Mouse (Mus musculus) cerebellum, adult 9-11 months (tissue): ENCODE results near the gene Cavin3.
A peak's percentile ranks its signal among the peaks of the same experiment; 100 is the strongest.

Experiments used
- DNase-seq: peaks from one replicate; pipeline ENCODE4 v3.0.0; 2022

Gene Cavin3

DNA sequence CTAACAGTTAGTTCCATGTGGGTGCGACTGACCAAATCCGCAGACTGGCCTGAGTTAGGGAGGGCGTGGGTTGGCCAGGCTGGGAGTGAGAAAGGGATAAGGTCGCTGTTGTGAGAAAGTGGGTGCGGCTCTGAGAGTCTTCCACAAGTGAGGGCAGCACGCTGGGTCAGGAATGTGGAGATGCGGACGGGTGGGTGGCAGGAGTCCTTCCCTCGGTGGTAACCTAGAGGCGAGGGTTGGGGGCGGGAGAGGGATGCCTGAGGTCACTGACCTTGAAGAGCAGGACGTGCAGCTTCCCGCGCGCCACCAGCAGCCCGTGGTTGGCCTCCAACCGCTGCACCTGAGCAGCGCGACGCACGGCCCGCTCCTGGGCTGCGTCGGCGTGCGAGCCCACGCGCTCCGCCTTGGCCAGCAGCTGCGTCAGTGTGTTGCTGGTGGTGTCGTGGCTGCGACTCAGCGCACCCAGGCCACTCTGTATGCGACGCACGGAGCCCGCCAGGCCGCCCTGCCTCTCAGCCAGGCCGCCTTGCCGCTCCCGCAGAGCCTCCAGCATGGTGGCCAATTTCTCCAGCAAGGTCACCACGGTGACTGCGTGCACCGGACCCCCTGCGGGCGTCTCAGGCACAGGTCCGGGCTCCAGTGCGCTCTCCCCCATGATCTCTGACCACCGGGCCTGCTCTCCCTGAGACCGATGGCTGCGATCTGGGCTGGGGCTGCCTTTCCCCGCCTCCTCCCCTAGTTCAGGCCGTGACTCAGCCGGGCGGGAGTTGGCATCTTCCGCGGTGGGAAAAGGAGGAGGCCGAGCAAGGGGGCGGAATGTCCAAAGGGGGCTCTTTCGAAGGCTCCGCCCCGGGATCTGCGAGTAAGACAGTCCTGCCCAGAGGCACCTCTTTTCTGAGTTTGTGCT, at the start of gene Cavin3:
Gene Cavin3 (minus strand): TSS at position 796 of the 907 bp plus-strand sequence.
- peak; percentile 66 for DNase-seq

- DNase-seq, result no peak
Measured at GRCm38 (mm10) chr7:105528094-105528493, 46.0 kb upstream of the Cavin3 start.

GRCm38 (mm10) chr7:105527306-105527937, 45.3 kb upstream of the Cavin3 start:
- no peak for DNase-seq

- no peak for DNase-seq
Measured at GRCm38 (mm10) chr7:105524222-105524621, 42.1 kb upstream of the Cavin3 start.

DNA sequence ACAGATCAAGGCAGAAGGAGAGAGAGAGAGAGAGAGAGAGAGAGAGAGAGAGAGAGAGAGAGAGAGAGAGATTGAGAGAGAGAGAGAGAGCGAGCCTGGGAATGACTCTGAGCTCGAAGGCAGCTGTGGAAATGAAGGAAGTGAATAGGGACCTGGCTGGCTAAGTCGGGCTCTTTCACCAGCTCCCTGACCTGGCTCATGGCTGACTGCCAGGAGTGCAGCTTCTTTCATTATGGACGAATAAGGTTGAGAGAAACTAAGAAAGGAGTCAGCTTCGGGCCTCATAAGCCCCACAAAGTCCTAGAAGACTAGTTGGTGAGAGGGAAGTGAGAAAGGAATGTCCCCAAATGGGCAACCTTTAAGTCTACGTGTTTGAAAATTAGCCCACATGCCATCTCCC, 38.1 kb upstream of the Cavin3 start:
- no peak for DNase-seq

DNA sequence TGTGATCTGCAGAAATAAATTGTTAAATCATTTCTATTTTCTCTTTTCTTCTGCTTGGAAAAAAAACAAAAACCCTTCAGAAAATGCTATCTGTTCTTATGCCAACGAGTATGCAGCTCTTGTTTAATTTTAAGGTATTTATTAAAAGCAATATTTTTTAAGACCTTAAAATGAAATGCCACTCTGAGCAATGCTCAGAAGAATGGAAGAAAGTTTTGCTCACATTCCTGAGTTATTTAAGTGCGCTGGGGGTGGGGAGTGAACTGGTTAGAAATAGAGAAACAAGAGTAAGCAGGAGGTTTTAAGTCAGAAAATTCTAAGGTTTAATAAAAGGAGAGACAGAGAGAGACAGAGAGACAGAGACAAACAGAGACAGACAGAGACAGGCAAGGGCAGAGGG, 37.7 kb upstream of the Cavin3 start:
- no peak for DNase-seq

- DNase-seq, result peak; percentile 42
Measured at GRCm38 (mm10) chr7:105519336-105519735, 37.2 kb upstream of the Cavin3 start.

GRCm38 (mm10) chr7:105516669-105517360, 34.7 kb upstream of the Cavin3 start:
- no peak for DNase-seq

DNA sequence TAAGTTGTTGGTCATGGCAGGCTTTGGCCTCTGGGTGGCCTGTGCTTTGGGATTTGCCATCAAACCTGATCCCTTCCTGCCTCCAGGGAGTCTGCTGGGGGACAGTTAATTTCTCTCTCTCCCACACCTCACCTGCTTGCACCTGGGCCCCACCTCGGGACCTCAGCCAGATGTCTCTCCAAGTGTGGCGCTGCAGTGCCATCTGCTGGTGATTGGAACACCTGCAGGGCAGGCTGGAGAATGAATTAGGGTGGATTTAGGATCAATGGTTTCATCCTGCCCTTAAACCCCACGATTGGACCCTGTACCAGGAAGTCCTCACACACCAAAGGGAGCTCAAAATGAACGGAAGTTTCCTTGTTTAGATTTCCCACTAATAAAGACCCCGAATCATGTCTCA, 33.1 kb upstream of the Cavin3 start:
- peak; percentile 40 for DNase-seq

GRCm38 (mm10) chr7:105514561-105514960, 32.5 kb upstream of the Cavin3 start:
- DNase-seq, result no peak

DNA sequence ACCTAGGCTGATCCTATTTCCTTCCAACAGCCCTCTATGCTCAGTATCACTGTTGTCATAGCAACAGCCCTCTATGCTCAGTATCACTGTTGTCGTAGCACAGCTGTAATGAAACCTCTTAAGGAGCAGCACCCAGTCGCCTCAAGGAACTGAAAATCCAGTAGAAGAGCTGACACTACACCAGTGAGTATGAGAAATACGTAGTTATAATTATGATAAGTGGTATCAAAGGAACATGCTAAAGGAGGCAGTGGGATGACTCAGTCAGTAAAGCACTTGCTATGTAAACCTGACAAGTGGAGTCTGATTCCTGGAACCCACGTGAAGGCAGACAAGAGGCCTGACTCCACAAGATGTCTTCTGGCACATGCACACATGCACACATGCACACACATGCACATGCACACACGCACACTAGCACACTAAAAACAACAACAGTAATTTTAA, 31.8 kb upstream of the Cavin3 start:
- DNase-seq, result no peak

- no peak for DNase-seq
Measured at GRCm38 (mm10) chr7:105510143-105510542, 28.0 kb upstream of the Cavin3 start.

- DNase-seq, result no peak
Measured at GRCm38 (mm10) chr7:105507257-105507656, 25.2 kb upstream of the Cavin3 start.

DNA sequence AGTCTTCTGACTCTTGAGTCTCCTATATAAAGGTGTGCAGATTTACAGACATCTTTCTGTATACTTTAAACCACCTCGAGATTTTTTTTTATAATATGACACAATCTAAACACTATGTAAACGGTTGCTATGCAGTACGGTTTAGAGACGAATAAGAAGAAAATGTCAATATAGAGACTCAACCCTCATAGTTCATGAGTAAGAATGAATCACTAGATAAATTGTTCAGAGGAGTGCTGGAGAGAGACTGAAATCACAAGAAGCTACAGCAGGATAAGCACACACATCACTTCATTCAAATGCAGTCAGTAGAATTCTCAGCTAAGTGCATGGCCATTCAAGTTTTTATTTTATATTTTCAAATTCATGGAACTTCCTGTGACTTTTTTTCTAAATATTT, 19.9 kb upstream of the Cavin3 start:
- no peak for DNase-seq

GRCm38 (mm10) chr7:105499676-105500075, 17.6 kb upstream of the Cavin3 start:
- peak; percentile 15 for DNase-seq

DNA sequence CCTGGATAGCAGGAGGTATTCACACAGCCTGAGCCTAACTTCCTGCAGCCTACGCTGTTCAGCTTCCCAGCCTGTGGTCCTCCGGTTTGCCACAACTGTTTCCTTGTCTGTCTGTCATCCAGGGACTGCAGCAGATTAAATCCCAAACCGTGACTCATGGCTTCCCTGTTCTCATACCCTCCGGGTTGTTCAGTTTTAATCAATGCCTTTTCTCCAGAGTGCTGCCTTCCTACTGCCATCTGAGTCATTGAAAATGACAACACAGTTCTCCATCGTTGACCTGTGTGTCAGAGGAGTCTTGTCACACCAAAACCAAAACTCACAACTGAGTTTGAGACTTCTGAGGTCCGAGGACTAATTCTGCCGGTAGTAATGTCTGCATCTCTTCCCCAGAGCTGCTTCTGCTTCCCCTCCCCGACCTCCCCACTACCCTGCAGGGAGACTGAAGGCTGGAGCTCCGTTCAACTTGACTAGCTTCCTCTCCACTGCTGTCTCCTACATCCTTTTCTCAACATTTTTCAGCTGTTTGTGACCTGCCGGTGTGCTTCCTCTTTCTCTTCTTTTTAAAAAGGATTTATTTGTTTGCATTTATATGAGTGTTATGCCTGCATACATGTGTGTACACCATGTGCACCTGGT, 16.9 kb upstream of the Cavin3 start:
- DNase-seq, result no peak

DNA sequence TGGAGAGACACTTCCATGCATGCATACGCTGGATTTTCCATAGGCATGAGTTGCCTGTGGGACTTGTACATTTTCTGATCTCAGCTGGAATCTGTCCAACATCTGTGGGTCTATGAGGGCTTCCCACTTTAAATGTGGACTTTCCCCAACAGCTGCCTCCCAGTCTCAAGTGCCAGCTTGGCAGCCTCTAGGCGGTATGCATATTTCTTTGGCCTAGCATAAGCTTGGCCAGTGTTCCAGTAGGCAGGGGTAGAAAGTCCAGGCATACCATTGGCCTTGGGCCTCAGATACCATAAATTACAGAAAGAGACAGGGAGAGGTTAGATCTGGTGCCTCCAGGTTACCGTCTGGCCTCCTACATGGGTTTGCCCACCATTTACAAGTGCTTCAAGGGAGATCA, 15.8 kb upstream of the Cavin3 start:
- no peak for DNase-seq

DNA sequence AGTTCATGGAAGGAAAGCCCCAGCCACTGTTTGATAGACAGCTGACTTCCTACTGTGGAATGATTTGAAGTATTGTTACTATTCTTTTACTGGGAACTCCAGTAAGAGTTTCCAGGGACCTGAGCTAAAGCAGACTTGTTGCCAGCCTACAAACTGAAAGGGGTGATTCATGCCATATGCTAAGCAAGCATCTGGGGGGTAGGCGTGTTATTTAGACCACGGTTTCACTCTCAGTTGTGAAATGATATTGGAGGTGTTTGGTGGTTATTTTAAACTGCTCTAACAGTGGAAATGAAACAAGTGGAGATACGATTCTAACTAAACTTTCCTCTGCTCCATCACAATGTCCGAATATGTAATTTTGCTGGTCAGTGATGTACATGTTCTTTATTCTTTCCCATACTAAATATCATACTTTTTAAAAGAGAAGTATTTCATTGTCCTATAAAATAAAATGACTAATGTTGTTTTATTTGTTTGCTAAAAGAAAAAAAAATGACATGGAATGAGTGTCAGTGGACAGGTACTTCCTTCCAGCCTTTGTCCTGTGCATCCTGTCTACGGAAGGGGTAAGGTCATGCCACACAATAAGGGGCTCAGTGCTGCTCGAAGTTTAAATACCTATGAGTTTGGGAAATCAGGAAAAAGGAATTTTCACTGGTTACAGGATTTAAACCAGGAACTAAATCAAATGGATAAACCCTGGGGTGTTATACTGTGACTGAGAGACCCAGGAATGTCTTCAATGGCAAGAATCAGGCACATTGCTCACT, 5.2 kb upstream of the Cavin3 start:
- no peak for DNase-seq

- no peak for DNase-seq
Measured at GRCm38 (mm10) chr7:105485029-105485428, 2.9 kb upstream of the Cavin3 start.

DNA sequence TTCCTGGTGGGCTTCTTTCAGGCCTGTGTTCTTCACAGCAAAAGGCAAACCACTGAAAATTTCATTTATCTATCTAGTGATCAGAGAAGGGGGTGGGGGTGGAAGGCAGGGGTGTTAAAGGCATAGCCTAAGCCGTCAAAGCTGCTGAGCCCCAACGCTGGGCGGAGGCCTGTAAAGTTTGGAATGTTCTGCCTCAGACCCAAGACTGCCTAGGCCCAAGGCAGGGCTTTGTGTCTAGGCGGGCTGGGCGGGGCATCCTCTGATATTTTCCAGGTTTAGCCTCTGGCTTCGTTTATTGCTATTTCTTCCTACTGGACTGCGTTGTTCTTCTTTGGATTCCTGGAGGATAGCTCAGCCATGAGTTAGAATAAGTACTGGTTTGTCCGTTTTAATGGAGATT, 326 bp upstream of the Cavin3 start:
- DNase-seq, result peak; percentile 12

GRCm38 (mm10) chr7:105480561-105481504, 1.3 kb downstream of the Cavin3 start:
- peak; percentile 37 for DNase-seq
